Mouse (Mus musculus) stomach, embryonic 14.5 days (tissue): Measurements from ENCODE around the gene Cd276. TPM values are rescaled to one million over a fixed set of nuclear protein-coding genes. Genes with fewer than 3 reads are reported as not detected.

Source experiments
- ATAC-seq: fragments of 200-750 bp; cut with Nextera tagmentation; 2 replicates; pipeline ENCODE4 v1.8.0; 2017; ENCODE audit warnings: low read depth, moderate TSS enrichment; ENCODE audit not compliant: insufficient number of reproducible peaks, insufficient read depth, low FRiP score
- H3K27ac ChIP-seq: fragments of 300-500 bp; sonication (generic); 2 replicates; pipeline ENCODE4 v1.5.1; 2014; ENCODE audit warnings: mild to moderate bottlenecking, low read length, moderate library complexity, mixed read lengths
- H3K27me3 ChIP-seq: fragments of 300-500 bp; sonication (generic); 2 replicates; pipeline ENCODE4 v1.6.1; 2014; ENCODE audit warnings: low read length, control low read depth, mixed read lengths; ENCODE audit not compliant: control insufficient read depth, insufficient read depth
- H3K36me3 ChIP-seq: fragments of 300-500 bp; sonication (generic); 2 replicates; pipeline ENCODE4 v1.6.1; 2014; ENCODE audit warnings: mild to moderate bottlenecking, control low read depth, low read length, moderate library complexity, mixed read lengths; ENCODE audit not compliant: control insufficient read depth, insufficient read depth
- H3K4me1 ChIP-seq: fragments of 300-500 bp; sonication (generic); 2 replicates; pipeline ENCODE4 v1.6.1; 2014; ENCODE audit warnings: low read length, control low read depth, mixed read lengths; ENCODE audit not compliant: control insufficient read depth, insufficient read depth
- H3K4me2 ChIP-seq: fragments of 300-500 bp; sonication (generic); replicated peaks from 2 replicates; pipeline ENCODE4 v1.6.1; 2014; ENCODE audit warnings: low read depth, low read length, control low read depth
- H3K4me3 ChIP-seq: fragments of 300-500 bp; sonication (generic); 2 replicates; pipeline ENCODE4 v1.5.1; 2014; ENCODE audit warnings: low read depth, low read length, control low read depth
- H3K9ac ChIP-seq: fragments of 300-500 bp; sonication (generic); replicated peaks from 2 replicates; pipeline ENCODE4 v1.6.1; 2014; ENCODE audit warnings: low read depth, mild to moderate bottlenecking, control low read depth, low read length, moderate library complexity, mixed read lengths
- H3K9me3 ChIP-seq: fragments of 300-500 bp; sonication (generic); 2 replicates; pipeline ENCODE4 v1.6.1; 2016; ENCODE audit warnings: low read depth, low read length, control low read depth; ENCODE audit not compliant: control insufficient read depth
- WGBS: fragments of 180-500 bp; shearing (Covaris S2); extraction: QIAGEN DNeasy Blood & Tissue Kit; methylation state at CpG from one replicate; pipeline ENCODE4 v1.1.7; 2014; 5-methylcytosine and 5-hydroxymethylcytosine counted together
- polyA plus RNA-seq: library from polyadenylated mRNA; unstranded; fragments of >200 nt; fragmentation: Nextera tagmentation; extraction: Ambion mirVana; gene quantifications from 2 replicates; pipeline ENCODE4 v1.2.1, GENCODE M21; 2014

The Cd276 gene
- polyA plus RNA-seq, 1 experiment from 2014 or later: 45.7 TPM

GRCm38 (mm10) chr9:58544879-58545324, 10.3 kb downstream of the Cd276 start:
- no peaks in the 10 kb centered on the region for H3K9me3 ChIP-seq
- no peak overlapping the region for H3K27ac ChIP-seq
- no peaks in the 10 kb centered on the region for H3K27me3 ChIP-seq
- WGBS: 55% methylated on average over 4 of the region's 4 CpGs
- no peak for ATAC-seq
- peaks cover 7% of the 10 kb centered on the region; the same call in 1 of the 2 replicates for H3K4me1 ChIP-seq
- no peaks in the 10 kb centered on the region for H3K36me3 ChIP-seq
- H3K4me3 ChIP-seq: no peak overlapping the region
- H3K4me2 ChIP-seq: no peak overlapping the region; the same call in 1 of the 2 replicates
- no peak overlapping the region for H3K9ac ChIP-seq

DNA sequence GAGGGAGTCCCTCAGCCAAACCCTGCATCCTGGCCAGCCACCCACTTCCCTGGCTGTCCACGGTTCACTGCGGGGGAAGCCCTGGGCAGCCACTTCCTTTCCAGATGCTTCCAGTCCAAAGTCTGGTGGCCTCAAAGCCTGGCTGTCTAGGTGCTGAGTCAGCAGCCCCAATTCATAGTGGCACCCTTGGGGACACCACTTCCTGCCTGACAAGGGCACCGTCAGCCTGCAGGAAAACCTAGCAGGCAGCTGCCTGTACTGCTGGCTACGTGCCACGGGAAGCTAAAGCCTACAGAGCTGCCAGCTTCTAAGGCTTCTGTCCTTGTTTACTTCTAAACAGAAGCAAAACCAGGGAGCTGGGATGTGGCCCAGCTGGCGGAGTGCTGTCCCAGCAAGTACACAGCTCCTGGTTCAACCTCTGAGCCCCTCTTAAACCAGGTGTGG, 13.3 kb downstream of the Cd276 start:
- peaks cover 4% of the 10 kb centered on the region; the same call in 1 of the 2 replicates for H3K4me1 ChIP-seq
- H3K4me2 ChIP-seq: no peak overlapping the region
- no peak overlapping the region for H3K9ac ChIP-seq
- H3K9me3 ChIP-seq: no peaks in the 10 kb centered on the region
- ATAC-seq: no peak
- H3K27me3 ChIP-seq: no peaks in the 10 kb centered on the region
- no peak overlapping the region for H3K4me3 ChIP-seq
- H3K27ac ChIP-seq: no peak overlapping the region
- WGBS: 46% methylated on average over 6 of the region's 6 CpGs
- H3K36me3 ChIP-seq: peaks cover 4% of the 10 kb centered on the region

DNA sequence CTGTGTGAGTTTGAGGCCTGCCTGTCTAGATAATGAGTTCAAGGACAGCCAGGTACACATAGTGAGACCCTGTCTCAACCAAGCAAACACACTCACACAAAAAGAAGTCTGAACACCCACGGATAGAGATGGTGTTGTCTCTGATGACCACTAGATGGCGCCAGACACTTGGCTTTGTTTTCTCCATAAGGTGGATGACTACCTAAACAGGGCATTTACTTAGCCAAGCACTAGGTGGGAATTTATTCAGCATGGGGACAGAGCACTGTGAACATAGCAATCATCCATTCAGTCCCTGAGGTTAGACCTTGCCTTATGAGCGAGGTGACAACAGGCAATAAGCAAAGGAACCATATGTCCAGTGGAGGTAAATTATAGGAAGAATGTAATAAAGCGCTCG, 15.4 kb downstream of the Cd276 start:
- no peak overlapping the region for H3K9ac ChIP-seq
- H3K4me3 ChIP-seq: no peak overlapping the region
- no peak overlapping the region for H3K4me2 ChIP-seq
- H3K27me3 ChIP-seq: no peaks in the 10 kb centered on the region
- peaks cover 4% of the 10 kb centered on the region for H3K36me3 ChIP-seq
- no peak overlapping the region for H3K27ac ChIP-seq
- ATAC-seq: no peak
- peaks cover 4% of the 10 kb centered on the region; the same call in 1 of the 2 replicates for H3K4me1 ChIP-seq
- 50% methylated on average over 5 of the region's 5 CpGs for WGBS
- H3K9me3 ChIP-seq: no peaks in the 10 kb centered on the region

GRCm38 (mm10) chr9:58537774-58538173, 17.5 kb downstream of the Cd276 start:
- Histone ChIP-seq H3K9ac (no peak overlapping the region), H3K36me3 (peaks cover 9% of the 10 kb centered on the region), H3K4me1 (peaks cover 4% of the 10 kb centered on the region; the same call in 1 of the 2 replicates), H3K27me3 (no peaks in the 10 kb centered on the region), H3K27ac (no peak overlapping the region), H3K9me3 (no peaks in the 10 kb centered on the region), H3K4me3 (no peak overlapping the region), H3K4me2 (no peak overlapping the region)
- ATAC-seq: no peak
- WGBS: 91% methylated on average over 3 of the region's 3 CpGs

GRCm38 (mm10) chr9:58535447-58536134, 19.6 kb downstream of the Cd276 start:
- Histone ChIP-seq H3K9ac (no peak overlapping the region), H3K27me3 (no peaks in the 10 kb centered on the region), H3K9me3 (no peaks in the 10 kb centered on the region), H3K4me3 (no peak overlapping the region), H3K4me2 (no peak overlapping the region), H3K36me3 (peaks cover 9% of the 10 kb centered on the region), H3K27ac (no peak overlapping the region), H3K4me1 (no peaks in the 10 kb centered on the region)
- WGBS: 80% methylated on average over 20 of the region's 20 CpGs
- no peak for ATAC-seq

DNA sequence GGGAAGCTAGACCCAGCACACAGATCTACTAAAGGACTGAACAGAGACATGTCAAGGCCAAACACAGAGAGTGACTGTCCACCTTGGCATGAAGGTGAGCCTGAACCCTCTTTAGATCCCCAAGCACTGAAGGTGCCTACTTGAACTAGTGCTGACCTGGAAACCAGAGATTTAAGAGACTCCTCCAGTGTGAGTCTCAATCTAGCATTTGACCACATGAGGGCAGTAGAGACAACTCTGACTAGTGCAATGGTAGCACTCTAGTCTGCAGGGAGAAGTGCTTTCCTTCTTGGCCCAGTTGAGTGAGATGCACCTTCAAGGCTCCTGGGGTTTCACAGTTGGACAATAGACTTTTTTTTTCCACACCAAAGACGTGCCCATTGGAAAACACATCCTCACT, 20.5 kb downstream of the Cd276 start:
- Histone ChIP-seq H3K9me3 (no peaks in the 10 kb centered on the region), H3K4me3 (no peak overlapping the region), H3K4me1 (no peaks in the 10 kb centered on the region), H3K9ac (no peak overlapping the region), H3K36me3 (peaks cover 16% of the 10 kb centered on the region), H3K4me2 (no peak overlapping the region), H3K27ac (no peak overlapping the region), H3K27me3 (no peaks in the 10 kb centered on the region)
- no peak for ATAC-seq
- WGBS: 50% methylated on average over 1 of the region's 1 CpGs

DNA sequence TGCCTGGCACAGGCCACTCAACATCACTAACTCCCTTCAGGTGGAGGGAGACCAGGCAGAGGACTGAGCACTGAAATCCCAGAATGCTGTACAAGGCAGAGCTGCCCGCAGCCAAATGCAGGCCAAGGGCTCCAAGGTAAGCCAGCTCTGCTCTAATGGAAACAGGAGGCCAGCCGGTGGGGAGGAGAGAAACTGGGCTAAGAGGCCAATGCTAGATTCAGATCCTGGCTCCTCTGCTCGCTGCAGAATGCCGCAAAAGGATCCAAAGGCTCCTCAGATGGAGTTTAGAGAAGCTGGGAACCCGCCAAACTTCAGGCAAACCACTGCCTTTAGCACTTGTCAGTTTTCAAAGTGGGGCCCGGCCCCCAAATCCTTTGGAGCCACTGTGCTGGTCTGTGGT, 21.9 kb downstream of the Cd276 start:
- Histone ChIP-seq H3K27ac (no peak overlapping the region), H3K4me1 (no peaks in the 10 kb centered on the region), H3K4me2 (no peak overlapping the region), H3K9ac (no peak overlapping the region), H3K36me3 (peaks cover 17% of the 10 kb centered on the region), H3K27me3 (no peaks in the 10 kb centered on the region), H3K9me3 (no peaks in the 10 kb centered on the region), H3K4me3 (no peak overlapping the region)
- no peak for ATAC-seq
- 91% methylated on average over 6 of the region's 6 CpGs for WGBS

DNA sequence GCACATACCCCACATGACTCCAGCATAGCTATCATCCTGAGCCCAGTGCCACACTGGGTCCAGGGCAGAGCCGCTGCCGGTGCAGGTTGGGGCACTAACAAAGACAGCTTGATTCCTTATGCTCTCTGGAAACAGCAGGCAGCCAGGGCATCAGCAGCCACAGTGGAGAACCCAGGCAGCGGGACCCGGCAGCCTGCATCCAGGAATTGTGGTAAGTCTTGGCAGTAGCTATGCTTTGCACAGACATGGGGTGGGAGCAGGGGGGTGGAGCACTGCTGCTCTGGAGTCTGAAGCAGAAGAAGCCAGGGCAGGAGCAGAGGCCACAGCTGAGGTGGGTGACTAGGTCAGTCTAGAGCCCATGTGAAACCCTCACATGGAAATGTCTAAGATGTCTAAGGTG, 23.0 kb downstream of the Cd276 start:
- H3K27me3 ChIP-seq: no peaks in the 10 kb centered on the region
- no peak for ATAC-seq
- no peak overlapping the region for H3K9ac ChIP-seq
- no peaks in the 10 kb centered on the region for H3K4me1 ChIP-seq
- no peak overlapping the region for H3K27ac ChIP-seq
- no peaks in the 10 kb centered on the region for H3K9me3 ChIP-seq
- H3K4me3 ChIP-seq: no peak overlapping the region
- peaks cover 13% of the 10 kb centered on the region for H3K36me3 ChIP-seq
- no peak overlapping the region for H3K4me2 ChIP-seq
- WGBS: 96% methylated on average over 4 of the region's 4 CpGs

- H3K27me3 ChIP-seq: no peaks in the 10 kb centered on the region
- no peak overlapping the region for H3K4me3 ChIP-seq
- no peak overlapping the region for H3K9ac ChIP-seq
- no peaks in the 10 kb centered on the region for H3K9me3 ChIP-seq
- WGBS: 89% methylated on average over 13 of the region's 13 CpGs
- no peak for ATAC-seq
- no peak overlapping the region for H3K4me2 ChIP-seq
- no peak overlapping the region for H3K27ac ChIP-seq
- H3K36me3 ChIP-seq: peaks cover 22% of the 10 kb centered on the region
- no peaks in the 10 kb centered on the region for H3K4me1 ChIP-seq
Measured at GRCm38 (mm10) chr9:58530407-58530806, 24.8 kb downstream of the Cd276 start.
